Mouse (Mus musculus): ENCODE data around the gene Ffar4. TPM values are rescaled to one million over a fixed set of nuclear protein-coding genes. Genes with fewer than 3 reads are reported as not detected.

Gene Ffar4
- 5.3 and 6.2 TPM in 2 replicates for polyA plus RNA-seq (2015; fragmentation: Nextera tagmentation; extraction: Ambion mirVana)

GRCm38 (mm10) chr19:38096858-38097758 is at the start of gene Ffar4:
Ffar4 (plus strand) TSS chr19:38097071.
- no peaks in the 10 kb centered on the region for H3K9me3 ChIP-seq (replicated peaks; ENCODE audit: control insufficient read depth, low read length)
- under 1% methylated on average over 77 of the region's 77 CpGs for WGBS
- H3K27ac ChIP-seq (ENCODE audit: low read length), result no peak within 1 kb of the TSS
- H3K9ac ChIP-seq (ENCODE audit: low read length), result peak within 1 kb of the TSS; percentile 55
- peak within 1 kb of the TSS; percentile 64 for H3K4me2 ChIP-seq (ENCODE audit: low read depth, low read length)
- H3K36me3 ChIP-seq (ENCODE audit: control insufficient read depth, insufficient read depth, low read length), result no peaks in the 10 kb centered on the region
- H3K4me3 ChIP-seq (replicated peaks; ENCODE audit: low read length), result peak within 1 kb of the TSS; percentile 44
- H3K27me3 ChIP-seq (ENCODE audit: control insufficient read depth, insufficient read depth, low read length), result peaks cover 30% of the 10 kb centered on the region
- ATAC-seq (ENCODE audit: insufficient read depth, low FRiP score), result peak; percentile 74
- H3K4me1 ChIP-seq (ENCODE audit: control insufficient read depth, insufficient read depth, low read length), result peaks cover 3% of the 10 kb centered on the region; the same call in 1 of the 2 replicates

- WGBS, result 94% methylated on average over 1 of the region's 1 CpGs
- no peaks in the 10 kb centered on the region for H3K36me3 ChIP-seq (ENCODE audit: control insufficient read depth, insufficient read depth, low read length)
- no peaks in the 10 kb centered on the region for H3K9me3 ChIP-seq (replicated peaks; ENCODE audit: control insufficient read depth, low read length)
Measured at GRCm38 (mm10) chr19:38049686-38050085, 47.2 kb upstream of the Ffar4 start.

GRCm38 (mm10) chr19:38053227-38054041 is 43.4 kb upstream of the Ffar4 start:
- no peaks in the 10 kb centered on the region for H3K36me3 ChIP-seq (ENCODE audit: control insufficient read depth, insufficient read depth, low read length)
- H3K4me3 ChIP-seq (replicated peaks; ENCODE audit: low read length), result peak overlapping the region; percentile 77
- H3K4me2 ChIP-seq (ENCODE audit: low read depth, low read length), result peak overlapping the region; percentile 64
- no peak for ATAC-seq (ENCODE audit: insufficient read depth, low FRiP score)
- H3K27ac ChIP-seq (ENCODE audit: low read length), result peak overlapping the region; percentile 56
- H3K4me1 ChIP-seq (ENCODE audit: control insufficient read depth, insufficient read depth, low read length), result peaks cover 14% of the 10 kb centered on the region
- WGBS, result 24% methylated on average over 8 of the region's 8 CpGs
- peak overlapping the region; percentile 70 for H3K9ac ChIP-seq (ENCODE audit: low read length)
- no peaks in the 10 kb centered on the region for H3K9me3 ChIP-seq (replicated peaks; ENCODE audit: control insufficient read depth, low read length)
- no peaks in the 10 kb centered on the region for H3K27me3 ChIP-seq (ENCODE audit: control insufficient read depth, insufficient read depth, low read length)

More at GRCm38 (mm10) chr19:38049686-38050085, 47.2 kb upstream of the Ffar4 start:
- Histone ChIP-seq H3K4me3 (replicated peaks; ENCODE audit: low read length) (no peak overlapping the region), H3K4me1 (ENCODE audit: control insufficient read depth, insufficient read depth, low read length) (peaks cover 3% of the 10 kb centered on the region; the same call in 1 of the 2 replicates), H3K9ac (ENCODE audit: low read length) (no peak overlapping the region), H3K4me2 (ENCODE audit: low read depth, low read length) (no peak overlapping the region), H3K27me3 (ENCODE audit: control insufficient read depth, insufficient read depth, low read length) (no peaks in the 10 kb centered on the region), H3K27ac (ENCODE audit: low read length) (no peak overlapping the region)
- ATAC-seq (ENCODE audit: insufficient read depth, low FRiP score), result no peak

GRCm38 (mm10) chr19:38054149-38054719 is 42.6 kb upstream of the Ffar4 start:
- no peaks in the 10 kb centered on the region for H3K27me3 ChIP-seq (ENCODE audit: control insufficient read depth, insufficient read depth, low read length)
- H3K4me3 ChIP-seq (replicated peaks; ENCODE audit: low read length), result peak overlapping the region; percentile 77
- H3K4me1 ChIP-seq (ENCODE audit: control insufficient read depth, insufficient read depth, low read length), result peaks cover 14% of the 10 kb centered on the region
- H3K36me3 ChIP-seq (ENCODE audit: control insufficient read depth, insufficient read depth, low read length), result no peaks in the 10 kb centered on the region
- H3K9me3 ChIP-seq (replicated peaks; ENCODE audit: control insufficient read depth, low read length), result no peaks in the 10 kb centered on the region
- H3K9ac ChIP-seq (ENCODE audit: low read length), result peak overlapping the region; percentile 70
- H3K27ac ChIP-seq (ENCODE audit: low read length), result peak overlapping the region; percentile 56
- WGBS, result under 1% methylated on average over 23 of the region's 23 CpGs
- ATAC-seq (ENCODE audit: insufficient read depth, low FRiP score), result peak; percentile 91
- peak overlapping the region; percentile 64 for H3K4me2 ChIP-seq (ENCODE audit: low read depth, low read length)

GRCm38 (mm10) chr19:38054720-38055192 is 42.1 kb upstream of the Ffar4 start, which contains the start of gene Cep55:
Cep55 (plus strand) TSS chr19:38055011.
- 1% methylated on average over 36 of the region's 36 CpGs for WGBS
- no peaks in the 10 kb centered on the region for H3K36me3 ChIP-seq (ENCODE audit: control insufficient read depth, insufficient read depth, low read length)
- H3K27ac ChIP-seq (ENCODE audit: low read length), result peak within 1 kb of the TSS; percentile 62
- H3K9me3 ChIP-seq (replicated peaks; ENCODE audit: control insufficient read depth, low read length), result no peaks in the 10 kb centered on the region
- H3K4me1 ChIP-seq (ENCODE audit: control insufficient read depth, insufficient read depth, low read length), result peaks cover 14% of the 10 kb centered on the region
- H3K4me2 ChIP-seq (ENCODE audit: low read depth, low read length), result peak within 1 kb of the TSS; percentile 86
- no peaks in the 10 kb centered on the region for H3K27me3 ChIP-seq (ENCODE audit: control insufficient read depth, insufficient read depth, low read length)
- H3K9ac ChIP-seq (ENCODE audit: low read length), result peak within 1 kb of the TSS; percentile 81
- ATAC-seq (ENCODE audit: insufficient read depth, low FRiP score), result peak; percentile 97
- peak within 1 kb of the TSS; percentile 89 for H3K4me3 ChIP-seq (replicated peaks; ENCODE audit: low read length)

DNA sequence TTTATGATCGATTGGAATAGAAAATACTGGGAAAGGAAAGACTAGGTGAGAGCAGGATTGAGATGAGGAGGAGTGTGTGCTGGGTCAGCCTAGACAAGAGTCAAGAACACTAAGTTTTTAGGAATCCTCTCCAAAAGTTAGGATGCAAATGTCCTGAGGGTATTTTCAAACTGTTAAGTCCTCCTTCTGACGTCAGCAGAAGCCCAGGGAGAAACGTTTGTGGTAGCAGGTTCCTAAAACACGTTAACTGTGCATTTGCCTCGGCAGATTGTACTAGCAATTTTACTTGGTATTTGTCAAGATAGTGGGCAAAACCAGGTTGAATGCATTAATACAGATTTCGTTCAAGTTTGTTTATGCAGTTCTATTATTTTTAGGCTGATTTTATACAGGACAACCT is 41.1 kb upstream of the Ffar4 start:
- WGBS, result 8% methylated on average over 6 of the region's 6 CpGs
- H3K9me3 ChIP-seq (replicated peaks; ENCODE audit: control insufficient read depth, low read length), result no peaks in the 10 kb centered on the region
- peak overlapping the region; percentile 86 for H3K4me2 ChIP-seq (ENCODE audit: low read depth, low read length)
- H3K27me3 ChIP-seq (ENCODE audit: control insufficient read depth, insufficient read depth, low read length), result no peaks in the 10 kb centered on the region
- H3K36me3 ChIP-seq (ENCODE audit: control insufficient read depth, insufficient read depth, low read length), result 0 out of 2 replicates have a peak, but pooled peaks cover 4% of the 10 kb centered on the region
- no peak overlapping the region for H3K27ac ChIP-seq (ENCODE audit: low read length)
- no peak for ATAC-seq (ENCODE audit: insufficient read depth, low FRiP score)
- peak overlapping the region; percentile 89 for H3K4me3 ChIP-seq (replicated peaks; ENCODE audit: low read length)
- peaks cover 14% of the 10 kb centered on the region for H3K4me1 ChIP-seq (ENCODE audit: control insufficient read depth, insufficient read depth, low read length)
- peak overlapping the region; percentile 81; the same call in 1 of the 2 replicates for H3K9ac ChIP-seq (ENCODE audit: low read length)

DNA sequence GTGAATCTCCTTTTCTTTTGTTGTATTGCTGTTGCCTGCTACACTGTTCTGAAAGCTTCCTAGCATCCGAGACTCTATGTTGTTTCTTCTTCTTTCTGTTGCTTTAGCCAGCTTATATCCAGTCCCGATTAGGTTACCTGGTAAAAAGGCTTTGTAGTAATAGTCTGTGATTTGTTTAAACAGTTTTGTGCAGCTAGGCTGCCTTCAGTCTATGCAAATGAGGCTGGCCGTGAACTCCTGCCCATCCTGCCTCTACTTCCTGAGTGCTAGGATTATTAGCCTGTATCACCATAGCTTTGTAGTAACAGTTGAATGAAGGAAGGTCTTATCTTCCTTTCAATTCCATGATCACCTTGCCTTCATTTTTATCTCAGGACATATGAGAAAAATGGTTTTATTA is 40.6 kb upstream of the Ffar4 start:
- H3K4me3 ChIP-seq (replicated peaks; ENCODE audit: low read length), result peak overlapping the region; percentile 89

DNA sequence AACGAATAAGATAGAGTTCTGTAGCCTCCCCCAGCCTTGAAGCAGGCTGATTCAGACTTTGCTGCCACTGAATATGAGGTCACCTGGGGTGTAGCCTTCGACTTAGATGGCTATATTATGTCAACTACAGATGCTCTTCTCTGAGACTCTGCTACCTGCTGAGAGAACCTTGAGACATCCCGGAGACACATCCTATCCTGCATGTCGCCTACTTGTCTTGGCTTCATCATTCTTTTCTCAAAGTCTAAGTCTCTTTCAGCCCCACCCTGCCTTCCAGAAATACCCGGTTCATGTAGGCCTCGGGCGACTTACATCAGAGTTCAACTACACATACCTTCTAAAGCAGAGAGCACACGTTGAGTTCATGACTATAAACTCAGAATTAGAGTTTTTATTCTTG is 39.9 kb upstream of the Ffar4 start:
- Histone ChIP-seq H3K9me3 (replicated peaks; ENCODE audit: control insufficient read depth, low read length) (no peaks in the 10 kb centered on the region), H3K27ac (ENCODE audit: low read length) (no peak overlapping the region)

More for the DNA sequence above, 40.6 kb upstream of the Ffar4 start:
- Histone ChIP-seq H3K36me3 (ENCODE audit: control insufficient read depth, insufficient read depth, low read length) (0 out of 2 replicates have a peak, but pooled peaks cover 4% of the 10 kb centered on the region), H3K9me3 (replicated peaks; ENCODE audit: control insufficient read depth, low read length) (no peaks in the 10 kb centered on the region), H3K27ac (ENCODE audit: low read length) (no peak overlapping the region), H3K4me2 (ENCODE audit: low read depth, low read length) (peak overlapping the region; percentile 86), H3K9ac (ENCODE audit: low read length) (peak overlapping the region; percentile 31; the same call in 1 of the 2 replicates), H3K27me3 (ENCODE audit: control insufficient read depth, insufficient read depth, low read length) (no peaks in the 10 kb centered on the region), H3K4me1 (ENCODE audit: control insufficient read depth, insufficient read depth, low read length) (peaks cover 14% of the 10 kb centered on the region)
- no peak for ATAC-seq (ENCODE audit: insufficient read depth, low FRiP score)
- 34% methylated on average over 3 of the region's 3 CpGs for whole genome bisulfite sequencing

More for the DNA sequence above, 39.9 kb upstream of the Ffar4 start:
- no peak for ATAC-seq (ENCODE audit: insufficient read depth, low FRiP score)
- Histone ChIP-seq H3K4me1 (ENCODE audit: control insufficient read depth, insufficient read depth, low read length) (peaks cover 14% of the 10 kb centered on the region), H3K27me3 (ENCODE audit: control insufficient read depth, insufficient read depth, low read length) (no peaks in the 10 kb centered on the region), H3K9ac (ENCODE audit: low read length) (no peak overlapping the region), H3K36me3 (ENCODE audit: control insufficient read depth, insufficient read depth, low read length) (0 out of 2 replicates have a peak, but pooled peaks cover 4% of the 10 kb centered on the region), H3K4me2 (ENCODE audit: low read depth, low read length) (no peak overlapping the region), H3K4me3 (replicated peaks; ENCODE audit: low read length) (no peak overlapping the region)
- whole genome bisulfite sequencing, result 86% methylated on average over 8 of the region's 8 CpGs

Data from stomach, embryonic 16.5 days (tissue).